Mouse (Mus musculus) lung, postnatal 4 days (tissue): ENCODE results near the gene Rnf135.
"Not testable (repeated sequence)": the region's sequence is repeated elsewhere in the genome, so short reads cannot be mapped to it uniquely, and the experiment has no call there.

Source experiments
- DNase-seq, 2 experiments: peaks; one replicate each; pipeline ENCODE4 v3.0.0; 2021

Rnf135 gene

DNA sequence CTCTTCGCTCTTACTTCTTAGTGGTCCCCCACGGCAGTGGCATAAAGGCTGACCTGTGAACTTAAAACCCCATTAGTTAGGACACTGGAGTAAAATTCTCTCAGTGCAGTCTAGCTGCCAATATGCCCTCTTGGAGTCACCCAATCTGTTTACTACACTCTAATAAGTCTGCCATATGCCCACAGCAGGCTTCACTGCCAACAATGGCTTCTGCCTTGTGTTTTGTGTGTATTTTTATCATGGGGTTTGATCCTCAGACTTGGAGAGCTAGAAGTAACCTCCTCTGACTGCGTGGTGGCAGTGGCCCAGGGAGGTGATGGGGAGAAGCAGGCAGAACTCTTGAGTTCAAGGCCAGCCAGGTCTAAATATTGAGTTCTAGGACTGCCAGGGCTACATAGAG is 20.4 kb downstream of the Rnf135 start:
- DNase-seq = no peak

DNA sequence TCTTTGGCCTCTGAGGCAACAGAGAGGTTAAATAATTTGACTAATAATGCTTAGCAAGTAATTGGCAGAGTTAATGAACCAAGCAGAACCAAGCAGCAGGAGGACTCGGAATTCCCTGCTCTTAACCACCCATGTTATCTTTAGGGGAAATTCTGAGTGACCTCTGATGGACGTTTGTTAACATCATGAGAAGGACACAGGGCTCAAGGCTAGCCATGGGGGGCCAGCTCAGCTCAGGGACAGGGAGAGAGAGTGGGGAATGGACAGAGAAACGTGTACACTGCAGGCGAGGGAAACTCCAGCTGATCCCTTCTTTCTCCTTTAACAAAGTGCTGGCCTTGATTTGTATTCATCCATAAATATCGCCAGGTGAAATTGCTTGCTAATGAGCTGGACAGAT is 21.3 kb downstream of the Rnf135 start:
- no peak for DNase-seq

DNA sequence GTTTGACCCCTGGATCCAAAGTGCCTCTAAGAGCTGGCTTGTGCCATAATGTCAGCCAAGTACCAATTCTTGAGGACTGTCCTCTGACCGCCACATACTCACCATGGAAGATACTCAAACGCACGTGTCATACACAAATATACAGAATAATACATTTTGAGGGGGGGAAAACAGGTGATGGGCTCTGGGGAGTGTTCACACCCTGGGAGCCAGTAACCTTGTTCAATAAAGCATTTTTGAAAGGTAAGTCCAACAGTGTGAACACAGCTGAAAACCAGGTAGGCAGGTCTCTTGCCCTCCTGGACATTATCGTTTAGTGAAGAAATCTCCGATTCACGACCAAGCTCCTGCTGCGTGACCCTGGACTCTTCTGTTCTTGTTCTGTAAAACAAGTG is 24.8 kb downstream of the Rnf135 start:
- DNase-seq = no peak

DNA sequence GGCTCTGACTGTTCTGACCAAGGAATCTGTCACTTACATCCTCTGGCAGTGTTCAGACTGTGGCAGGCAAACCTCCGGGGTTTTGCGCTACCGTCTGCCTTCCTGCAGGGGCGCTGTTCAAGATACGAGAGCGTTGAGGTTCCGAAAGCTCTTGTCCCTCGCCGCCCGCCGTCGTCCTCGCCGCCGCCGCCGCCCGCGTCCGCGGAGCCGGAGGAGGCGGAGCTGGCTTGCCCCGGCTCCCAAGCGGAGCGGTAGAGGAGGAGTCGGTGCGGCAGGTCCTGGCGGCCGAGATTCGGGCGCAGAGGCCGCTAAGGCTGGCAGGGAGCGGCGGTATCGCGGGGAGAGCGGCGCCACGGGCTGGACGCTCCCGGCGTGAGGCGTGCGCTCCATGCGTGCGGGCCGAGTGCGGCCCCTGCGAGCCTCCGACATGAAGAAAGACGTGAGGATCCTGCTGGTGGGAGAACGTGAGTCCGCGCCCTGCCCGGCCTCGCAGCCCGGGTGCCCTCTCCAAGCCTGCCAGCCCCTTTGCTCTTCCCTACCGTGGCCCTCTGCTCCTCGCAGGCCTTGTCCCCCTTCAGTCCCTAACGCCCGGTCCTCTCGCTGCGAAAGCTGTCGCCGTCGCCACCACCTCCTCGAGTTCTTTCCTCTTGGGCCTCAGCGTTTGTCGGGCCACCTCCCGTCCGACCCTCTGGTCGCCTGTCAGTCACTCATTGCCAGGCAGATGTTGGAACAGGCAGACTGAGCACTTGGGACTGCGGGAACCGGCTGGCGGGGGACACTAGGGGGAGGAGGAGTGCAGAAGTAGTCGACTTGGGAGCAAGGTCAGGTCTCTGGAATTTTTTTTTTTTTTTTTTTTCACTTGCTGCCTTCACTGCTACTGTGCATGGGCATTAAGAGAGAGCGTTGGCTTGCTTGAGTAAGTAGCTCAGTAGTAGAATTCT is 25.5 kb downstream of the Rnf135 start, which contains the start of gene Rhot1:
TSS of gene Rhot1 (plus strand) at position 160 of the 941 bp plus-strand sequence.
- peak; percentile 97 to 98 for DNase-seq

DNA sequence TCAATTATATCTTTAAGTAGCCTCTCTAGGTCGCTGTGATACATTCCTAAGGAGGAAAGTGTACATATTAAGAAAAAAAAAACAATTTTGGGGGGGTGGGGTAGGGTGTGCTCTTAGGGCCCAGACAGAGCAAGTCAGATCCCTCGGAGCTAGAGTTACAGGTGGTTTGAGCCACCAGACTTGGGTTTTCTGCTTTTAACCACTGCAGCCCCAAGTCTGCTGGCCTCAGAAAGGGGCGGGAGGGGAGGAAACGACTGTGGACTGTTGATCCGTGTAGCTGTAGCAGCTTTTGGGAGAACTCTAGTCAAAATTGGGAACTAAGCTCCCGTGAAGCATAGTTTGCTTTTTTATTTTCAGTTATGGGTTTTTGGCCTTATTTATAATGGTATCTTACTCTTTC is 26.7 kb downstream of the Rnf135 start:
- no peak for DNase-seq

DNA sequence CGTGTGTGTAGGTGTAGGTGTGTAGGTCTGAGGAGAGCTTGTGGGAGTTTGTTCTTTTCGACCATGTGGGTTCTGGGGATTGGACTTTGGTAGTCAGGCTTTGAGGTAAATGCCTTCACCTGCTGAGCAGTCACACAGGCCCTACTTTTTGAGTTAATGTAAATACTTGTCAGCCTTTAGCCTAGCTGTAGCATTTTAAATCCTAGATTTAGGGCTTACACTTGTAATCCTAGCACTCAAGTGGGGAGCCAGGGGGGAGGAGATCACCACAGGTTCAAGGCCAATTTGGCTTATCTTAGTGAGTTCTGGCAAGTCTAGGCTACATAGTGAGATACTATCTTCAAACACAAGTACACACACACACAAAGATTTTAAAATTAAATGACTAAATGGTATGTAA is 28.6 kb downstream of the Rnf135 start:
- DNase-seq = no peak

DNA sequence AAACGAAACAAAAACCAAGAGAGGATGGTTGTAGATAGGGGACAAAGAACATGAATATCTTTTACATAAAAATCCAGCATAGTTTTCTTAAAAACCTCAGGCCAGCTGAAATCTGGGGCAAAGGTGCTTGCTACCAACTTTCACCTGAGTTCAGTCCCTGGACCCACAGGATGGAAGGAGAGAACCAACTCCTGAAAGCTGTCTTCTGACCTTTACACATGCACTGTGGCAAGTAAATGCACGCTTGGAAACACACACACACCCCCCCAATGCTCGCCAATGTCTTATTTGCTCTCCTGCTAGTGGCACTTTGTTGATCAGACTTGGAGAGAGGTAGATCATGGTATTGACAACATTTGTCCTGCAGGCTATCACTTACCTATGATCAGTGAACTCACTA is 31.6 kb downstream of the Rnf135 start:
- DNase-seq = no peak

DNA sequence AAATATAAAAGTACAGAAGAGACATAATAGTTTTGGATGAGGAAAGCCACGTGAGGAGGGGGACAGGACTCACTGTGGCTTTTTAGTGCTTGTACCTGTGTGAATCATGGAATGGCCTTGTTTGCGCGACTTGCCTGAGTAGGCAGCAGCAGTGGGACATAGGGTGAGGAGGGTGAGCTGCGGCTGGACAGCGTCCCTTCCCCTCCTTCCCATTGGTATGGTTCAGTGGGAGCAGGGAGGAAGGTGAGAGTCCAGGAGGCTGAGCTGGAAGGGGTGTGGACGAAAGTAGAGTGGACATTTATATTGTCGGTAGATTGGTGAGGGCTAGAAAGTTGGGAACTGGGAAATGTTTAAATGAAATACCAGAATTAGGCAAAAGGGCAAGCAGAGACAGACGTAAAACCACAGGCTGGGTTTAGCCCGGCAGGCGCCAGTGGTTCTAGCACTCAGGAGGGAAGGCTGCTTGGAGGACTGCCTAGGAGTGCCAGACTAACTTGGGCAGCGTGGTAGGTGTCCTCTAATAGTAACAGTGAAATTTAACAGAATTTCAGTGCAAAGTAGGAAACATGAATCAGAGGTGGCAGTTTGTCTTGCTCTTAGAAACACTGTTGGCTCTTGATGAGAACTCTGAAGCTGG is 35.1 kb downstream of the Rnf135 start:
- DNase-seq = no peak

DNA sequence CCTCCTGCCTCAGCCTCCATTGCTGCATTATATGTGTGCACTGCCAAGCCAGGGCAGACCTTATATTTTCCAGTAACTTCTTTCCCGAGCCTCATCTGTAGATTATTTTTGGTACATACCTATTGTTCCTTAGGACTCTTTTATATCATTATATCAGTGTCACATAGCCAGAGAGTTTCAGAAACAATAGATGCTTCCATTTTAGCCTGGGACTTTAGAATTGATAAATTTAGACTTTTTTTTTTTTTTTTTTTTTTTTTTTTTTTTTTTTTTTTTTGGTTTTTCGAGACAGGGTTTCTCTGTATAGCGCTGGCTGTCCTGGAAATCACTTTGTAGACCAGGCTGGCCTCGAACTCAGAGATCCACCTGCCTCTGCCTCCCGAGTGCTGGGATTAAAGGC is 46.4 kb downstream of the Rnf135 start:
- DNase-seq = not testable (repeated sequence)

DNA sequence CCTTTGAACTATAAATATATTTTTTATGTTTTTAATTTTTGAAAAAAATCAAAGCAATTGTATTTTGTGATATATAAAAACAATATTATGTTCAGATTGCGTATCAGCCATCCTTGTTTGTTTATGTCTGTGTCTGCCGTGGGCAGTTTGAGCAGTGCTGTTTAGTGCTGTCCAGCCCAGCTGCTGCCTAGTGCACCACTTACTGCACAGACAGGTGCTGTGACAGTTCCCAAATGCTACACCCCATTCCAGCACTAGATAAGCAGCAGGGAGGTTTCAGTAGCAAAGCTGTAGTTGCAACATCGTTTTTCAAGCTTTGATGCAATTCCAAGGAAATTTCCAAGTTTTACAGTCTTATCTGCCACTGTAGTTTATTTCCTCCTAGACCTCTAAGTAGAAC is 53.6 kb downstream of the Rnf135 start:
- DNase-seq = no peak

DNA sequence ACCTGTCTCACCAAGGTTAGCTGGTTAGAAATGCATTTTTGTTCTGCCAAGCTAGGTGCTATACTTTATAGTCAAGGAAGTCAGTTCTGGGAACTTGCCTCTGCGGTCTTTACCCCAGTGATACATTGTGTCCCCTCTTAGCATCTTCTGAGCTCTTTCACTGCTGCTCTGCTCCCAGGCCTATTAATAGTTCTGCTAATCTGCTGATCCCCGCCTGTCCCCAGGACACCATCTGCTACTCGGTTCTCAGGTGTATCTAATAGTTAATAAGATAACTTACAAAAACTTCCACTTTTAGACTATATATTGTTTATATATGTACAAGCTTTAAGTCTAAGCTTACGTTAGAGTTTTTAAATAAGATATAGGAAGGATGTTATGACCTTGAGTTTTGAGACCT is 54.7 kb downstream of the Rnf135 start:
- DNase-seq = no peak

DNA sequence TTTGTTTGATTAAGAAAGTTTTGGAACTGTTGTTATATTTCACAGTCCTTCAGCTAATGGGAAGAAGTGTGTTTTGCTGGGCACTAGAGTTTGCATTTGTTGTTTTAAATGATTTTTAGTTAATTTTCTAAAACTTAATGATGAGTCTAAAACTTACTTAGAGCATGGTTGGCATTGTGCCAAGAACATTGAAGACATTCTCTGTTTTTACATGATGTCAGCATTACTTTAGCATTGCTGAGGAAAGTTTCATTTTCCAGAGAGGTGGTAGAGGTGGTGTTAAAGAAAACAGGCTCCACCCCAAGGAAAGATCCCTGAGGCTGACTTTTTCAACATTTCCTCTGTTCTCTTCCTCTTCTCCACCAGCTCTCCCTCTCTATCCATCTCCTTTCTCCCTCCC is 63.4 kb downstream of the Rnf135 start:
- DNase-seq = no peak

DNA sequence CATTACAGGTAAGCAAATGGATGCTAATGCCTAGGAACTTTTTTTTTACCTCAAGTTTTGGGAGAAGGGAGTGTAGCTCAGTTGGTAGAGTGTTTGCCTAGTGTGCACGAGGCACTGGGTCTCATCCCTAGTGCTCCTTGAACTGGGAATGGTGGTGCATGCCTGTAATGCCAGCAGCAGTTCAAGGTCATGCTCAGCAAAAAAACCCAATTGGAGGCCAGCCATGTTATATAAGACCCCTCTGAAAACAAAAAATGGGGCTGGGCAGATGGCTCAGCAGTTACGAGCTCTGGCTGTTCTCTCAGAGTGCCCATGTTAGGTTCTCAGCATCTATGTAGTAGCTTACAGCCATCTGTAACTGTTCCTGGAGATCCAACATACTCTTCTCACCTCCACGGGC is 64.9 kb downstream of the Rnf135 start:
- no peak for DNase-seq
